Mouse (Mus musculus): ENCODE results near the gene Smim27.

DNA sequence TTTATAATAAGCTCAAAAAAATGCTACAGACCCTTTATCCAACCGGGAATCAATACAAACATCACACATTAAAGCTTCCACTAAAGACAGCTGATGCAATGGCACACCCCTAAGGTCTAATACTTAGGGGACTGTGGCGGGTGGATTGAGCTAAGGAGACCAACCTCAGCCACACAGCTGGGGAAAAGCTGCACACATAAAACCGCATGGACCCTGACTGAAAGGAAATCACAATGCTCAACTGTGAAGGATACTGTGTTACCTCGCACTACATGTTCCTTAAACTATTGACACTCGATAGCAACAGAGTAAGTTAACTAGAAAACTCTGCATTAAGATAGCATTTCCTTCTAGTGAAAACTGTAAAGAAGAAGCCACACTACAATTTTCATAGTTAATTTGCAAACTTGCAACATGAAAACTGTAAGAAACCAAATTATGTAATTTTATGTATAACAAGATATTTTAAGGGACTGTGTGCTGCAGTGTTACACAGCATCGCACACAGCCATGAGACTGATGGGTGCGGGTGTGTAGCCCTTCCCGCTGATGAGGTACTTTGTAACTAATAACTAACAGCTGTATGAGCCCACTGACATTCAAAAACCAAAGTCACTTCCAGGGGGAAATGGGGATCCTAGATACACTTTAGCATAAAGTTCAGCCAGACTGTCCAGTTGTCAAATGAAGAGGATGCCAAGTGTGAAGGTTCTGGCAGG, 14.8 kb upstream of the Smim27 start:
- no peak for TF ChIP-seq CTCF (IDR thresholded peaks at IDR 0.05; ENCODE audit: low read depth)
- no peak for TF ChIP-seq EP300 (IDR thresholded peaks at IDR 0.05; ENCODE audit: low read depth)

Data from liver, embryonic 14.5 days (tissue).